Mouse (Mus musculus) E14TG2a.4 (cell line): Measurements from ENCODE around the gene Chd8.

Experiments used
- H3K27me3 ChIP-seq: 2 replicates; pipeline ENCODE4 v1.6.1; 2014; ENCODE audit warnings: low read length, control low read depth; ENCODE audit not compliant: insufficient read depth
- H3K36me3 ChIP-seq: 2 replicates; pipeline ENCODE4 v1.6.1; 2014; ENCODE audit warnings: low read length, control low read depth; ENCODE audit not compliant: insufficient read depth
- H3K4me1 ChIP-seq: replicated peaks from 2 replicates; pipeline ENCODE4 v1.6.1; 2014; ENCODE audit warnings: low read depth, low read length, control low read depth
- H3K4me3 ChIP-seq: replicated peaks from 2 replicates; pipeline ENCODE4 v1.5.1; 2014; ENCODE audit warnings: mild to moderate bottlenecking, low read length
- H3K9me3 ChIP-seq: 2 replicates; pipeline ENCODE4 v1.6.1; 2014; ENCODE audit warnings: low read length, control low read depth
- CTCF ChIP-seq: conservative IDR thresholded peaks from 2 replicates; pipeline ENCODE4 v1.5.1; 2014; ENCODE audit warnings: low read length
- NANOG ChIP-seq: IDR thresholded peaks from 2 replicates; pipeline ENCODE4 v1.6.1; 2014; ENCODE audit warnings: borderline replicate concordance, low read length, mixed read lengths
- POU5F1 ChIP-seq: IDR thresholded peaks from 2 replicates; pipeline ENCODE4 v1.6.1; 2014; ENCODE audit warnings: low read length, borderline replicate concordance

The Chd8 gene

DNA sequence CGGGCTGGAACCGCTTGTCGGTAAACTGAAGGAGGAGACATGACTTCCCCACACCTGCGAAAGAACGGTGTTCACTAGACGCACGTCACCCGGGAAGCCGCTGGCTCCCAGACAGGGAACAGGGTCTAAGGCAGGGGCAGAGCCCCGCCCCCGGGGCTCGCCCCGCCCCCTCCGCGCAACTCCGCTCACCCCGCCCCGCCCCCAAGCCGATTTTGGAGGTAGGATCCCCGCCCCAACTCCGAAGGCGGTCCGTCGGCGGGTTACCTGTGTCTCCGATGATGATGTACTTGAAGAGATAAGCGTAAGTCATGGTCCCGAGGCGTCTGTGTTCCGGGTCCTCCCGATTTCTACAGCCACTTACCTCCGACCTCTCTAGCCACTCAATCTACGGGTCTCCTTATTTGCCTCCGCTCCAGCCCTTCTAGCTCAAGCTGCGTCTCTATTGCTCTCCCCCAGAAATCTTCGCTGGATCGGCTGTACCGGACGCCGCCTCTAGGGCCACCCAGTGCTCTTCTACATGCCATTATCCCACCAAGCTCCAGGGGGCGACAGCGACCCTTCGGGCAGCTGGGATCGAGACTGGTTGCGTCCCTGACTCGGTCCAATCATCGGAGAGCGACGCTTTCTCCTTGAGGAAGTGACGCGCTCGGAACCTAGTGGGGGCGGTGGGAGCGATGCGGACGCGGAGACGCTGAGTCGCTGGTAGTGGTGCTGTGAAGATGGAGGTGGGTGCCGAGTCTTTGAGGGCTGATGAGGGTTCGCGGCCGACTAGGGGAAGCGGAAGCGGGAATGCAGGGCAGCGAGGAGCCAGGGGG, 21.6 kb upstream of the Chd8 start, which contains the start of the genes Tox4 and Rab2b:
Gene Tox4 (plus strand): TSS at position 215 of the 815 bp plus-strand sequence.
Gene Rab2b (minus strand): TSS at position 614 of the 815 bp plus-strand sequence.
- Histone ChIP-seq H3K36me3 (peaks cover 14% of the 10 kb centered on the region), H3K27me3 (no peaks in the 10 kb centered on the region), H3K4me3 (peak within 1 kb of the TSS; percentile 95), H3K9me3 (no peaks in the 10 kb centered on the region), H3K4me1 (peaks cover 33% of the 10 kb centered on the region)
- TF ChIP-seq CTCF: peak; percentile 88
- TF ChIP-seq POU5F1: no peak
- no peak for TF ChIP-seq NANOG

GRCm38 (mm10) chr14:52277210-52277609, 19.6 kb upstream of the Chd8 start:
- Histone ChIP-seq H3K4me1 (peaks cover 33% of the 10 kb centered on the region), H3K4me3 (no peak overlapping the region), H3K9me3 (no peaks in the 10 kb centered on the region), H3K36me3 (peaks cover 17% of the 10 kb centered on the region), H3K27me3 (no peaks in the 10 kb centered on the region)
- TF ChIP-seq CTCF: no peak
- no peak for TF ChIP-seq POU5F1
- no peak for TF ChIP-seq NANOG

GRCm38 (mm10) chr14:52272781-52273180, 15.2 kb upstream of the Chd8 start:
- H3K4me1 ChIP-seq: peaks cover 22% of the 10 kb centered on the region
- H3K27me3 ChIP-seq: no peaks in the 10 kb centered on the region
- H3K36me3 ChIP-seq: peaks cover 21% of the 10 kb centered on the region
- no peak overlapping the region for H3K4me3 ChIP-seq
- no peaks in the 10 kb centered on the region for H3K9me3 ChIP-seq
- no peak for TF ChIP-seq NANOG

DNA sequence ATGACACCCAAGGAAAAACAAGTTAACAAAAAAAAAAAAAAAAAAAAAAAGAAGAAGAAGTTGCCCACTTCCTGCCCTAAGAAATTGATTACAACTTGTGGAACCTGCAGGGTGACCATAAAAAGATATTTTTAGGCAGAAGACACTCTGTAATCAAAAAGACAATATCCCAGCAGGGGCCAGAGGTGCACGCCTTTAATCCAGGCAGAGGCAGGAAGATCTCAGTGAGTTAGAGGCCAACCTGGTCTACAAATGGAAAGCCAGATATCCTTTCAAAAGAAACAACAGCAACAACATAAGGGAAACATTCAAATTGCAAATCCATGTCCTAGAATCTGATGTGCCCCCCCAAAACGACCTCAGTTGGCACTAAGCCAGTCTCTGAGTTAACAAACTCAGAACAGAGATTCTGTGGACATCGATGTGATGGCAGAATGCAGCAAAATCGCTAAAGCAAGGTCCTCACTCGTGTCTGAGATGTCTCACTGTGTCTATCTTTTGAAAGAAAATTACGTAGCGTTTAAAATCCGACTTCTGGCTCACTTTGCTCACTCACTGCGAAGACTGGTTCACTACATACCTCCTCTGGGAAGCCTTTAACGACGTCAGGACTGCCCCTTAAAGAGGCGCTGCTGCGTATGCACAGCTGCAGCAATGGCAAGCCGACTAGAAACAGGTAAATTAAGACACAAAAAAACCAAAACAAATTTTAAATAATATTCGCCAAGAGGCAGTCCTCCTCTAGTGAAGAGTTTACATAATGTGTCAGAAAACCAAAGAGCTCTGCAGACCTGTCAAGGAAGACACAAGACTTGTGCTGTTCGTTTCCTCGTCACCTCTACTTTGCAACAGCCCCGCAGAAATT, 1.0 kb downstream of the Chd8 start:
- TF ChIP-seq NANOG (peak; percentile 41; the same call in 1 of the 2 replicates), CTCF (no peak)
- Histone ChIP-seq H3K9me3 (no peaks in the 10 kb centered on the region), H3K27me3 (no peaks in the 10 kb centered on the region), H3K4me1 (peaks cover 57% of the 10 kb centered on the region), H3K36me3 (peaks cover 6% of the 10 kb centered on the region), H3K4me3 (peak overlapping the region; percentile 95)

- no peaks in the 10 kb centered on the region for H3K9me3 ChIP-seq
- no peaks in the 10 kb centered on the region for H3K27me3 ChIP-seq
- H3K4me3 ChIP-seq: no peak overlapping the region
- peaks cover 55% of the 10 kb centered on the region for H3K4me1 ChIP-seq
- TF ChIP-seq POU5F1: no peak
- no peak for TF ChIP-seq NANOG
- TF ChIP-seq CTCF: no peak
- no peaks in the 10 kb centered on the region for H3K36me3 ChIP-seq
These were observed 11.5 kb downstream of the Chd8 start for GRCm38 (mm10) chr14:52246129-52246528.

- Histone ChIP-seq H3K36me3 (no peaks in the 10 kb centered on the region), H3K9me3 (no peaks in the 10 kb centered on the region), H3K4me3 (peak overlapping the region; percentile 85), H3K4me1 (peaks cover 56% of the 10 kb centered on the region), H3K27me3 (no peaks in the 10 kb centered on the region)
- no peak for TF ChIP-seq POU5F1
- TF ChIP-seq NANOG: no peak
- no peak for TF ChIP-seq CTCF
These were observed 12.9 kb downstream of the Chd8 start for GRCm38 (mm10) chr14:52244690-52245042.

DNA sequence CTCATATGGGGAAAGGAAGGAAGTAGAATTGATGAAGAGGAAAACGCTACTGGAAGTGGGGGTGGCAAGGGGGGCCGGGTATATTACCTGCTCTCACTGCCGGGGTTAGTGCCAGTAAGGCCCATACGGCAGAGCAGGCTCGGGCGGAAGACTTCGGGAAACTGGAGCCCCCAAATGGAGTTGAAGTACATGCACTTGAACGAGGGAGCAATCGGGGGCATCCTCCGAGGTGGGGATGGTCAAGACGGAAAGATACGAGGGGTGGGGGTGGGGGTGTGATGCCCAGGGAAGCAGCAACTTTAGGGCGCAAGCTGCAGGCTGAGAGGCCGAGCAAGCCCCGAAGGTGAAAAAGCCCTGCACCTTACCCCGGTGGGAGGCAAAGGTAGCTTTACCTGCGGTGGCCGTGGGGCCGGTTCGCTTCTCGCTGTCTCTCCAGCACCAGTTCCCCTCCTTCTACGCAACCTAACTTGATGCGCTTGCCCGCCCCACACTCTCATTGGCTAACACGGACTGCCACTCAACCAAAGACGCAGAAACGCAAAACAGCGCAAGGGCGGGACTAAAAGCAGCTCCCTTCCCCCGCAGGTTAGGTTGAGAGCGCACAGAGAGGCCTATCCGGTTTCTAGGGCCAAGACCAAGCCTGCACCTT, 13.4 kb downstream of the Chd8 start:
- TF ChIP-seq CTCF: no peak
- no peak for TF ChIP-seq POU5F1
- TF ChIP-seq NANOG: no peak

GRCm38 (mm10) chr14:52236216-52236615, 21.4 kb downstream of the Chd8 start:
- Histone ChIP-seq H3K4me3 (no peak overlapping the region), H3K4me1 (peaks cover 16% of the 10 kb centered on the region; the same call in 1 of the 2 replicates), H3K9me3 (no peaks in the 10 kb centered on the region), H3K27me3 (no peaks in the 10 kb centered on the region), H3K36me3 (peaks cover 64% of the 10 kb centered on the region)
- no peak for TF ChIP-seq CTCF
- TF ChIP-seq POU5F1: no peak
- no peak for TF ChIP-seq NANOG

More for the DNA sequence above, 13.4 kb downstream of the Chd8 start:
- no peaks in the 10 kb centered on the region for H3K9me3 ChIP-seq
- no peaks in the 10 kb centered on the region for H3K36me3 ChIP-seq
- peaks cover 54% of the 10 kb centered on the region for H3K4me1 ChIP-seq
- H3K4me3 ChIP-seq: peak overlapping the region; percentile 85
- no peaks in the 10 kb centered on the region for H3K27me3 ChIP-seq
